Mouse (Mus musculus) adrenal gland, adult 10 weeks (tissue): Measurements from ENCODE around the gene Gsta1. TPM values are rescaled to one million over a fixed set of nuclear protein-coding genes. Genes with fewer than 3 reads are reported as not detected.

Experiments used
- polyA plus RNA-seq: library from polyadenylated mRNA; stranded (reverse); fragments of 350-450 nt; fragmentation: Illumina TruSeq; extraction: RNeasy Lipid Tissue Mini Kit (QIAGEN cat#74804); gene quantifications from one replicate; pipeline ENCODE4 v1.2.3, GENCODE M21; 2014; ENCODE audit warnings: low read depth, low replicate concordance

Gsta1 gene
- polyA plus RNA-seq, result not detected

GRCm38 (mm10) chr9:78230461-78230860 is at the start of gene Gsta1:
Gene Gsta1 (plus strand): TSS chr9:78230656.

GRCm38 (mm10) chr9:78182474-78182873 is 48.0 kb upstream of the Gsta1 start, which contains the start of gene Gsta4:
Gene Gsta4 (plus strand): TSS chr9:78182774.

GRCm38 (mm10) chr9:78256914-78257313 is 26.5 kb downstream of the Gsta1 start, which contains the start of gene Gm3776:
Gene Gm3776 (plus strand): TSS chr9:78257129.

GRCm38 (mm10) chr9:78289723-78290122 is 59.3 kb downstream of the Gsta1 start, which contains the start of gene Gm10639:
Gene Gm10639 (plus strand): TSS chr9:78289923.

Other genes starting within 250 kb of the Gsta1 start
- gene Gcm1, start 178.7 kb upstream of the Gsta1 start, polyA plus RNA-seq, result not detected
- gene Fbxo9, start 121.6 kb upstream of the Gsta1 start, polyA plus RNA-seq, result 63.6 TPM
- gene Ick, start 121.5 kb upstream of the Gsta1 start, polyA plus RNA-seq, result 21.9 TPM
- gene Gsta4, start 47.9 kb upstream of the Gsta1 start, polyA plus RNA-seq, result 33.9 TPM
- not detected for gene Gm3776, start 26.5 kb downstream of the Gsta1 start, polyA plus RNA-seq
- gene Gm10639, start 59.3 kb downstream of the Gsta1 start, polyA plus RNA-seq, result not detected
- not detected for gene Omt2a, start 84.1 kb downstream of the Gsta1 start, polyA plus RNA-seq
- gene Omt2b, start 96.9 kb downstream of the Gsta1 start, polyA plus RNA-seq, result not detected
- not detected for gene Gsta2, start 125.1 kb downstream of the Gsta1 start, polyA plus RNA-seq
- not detected for gene Dppa5a, start 137.5 kb downstream of the Gsta1 start, polyA plus RNA-seq
- 0.29 TPM for gene Ooep, start 148.1 kb downstream of the Gsta1 start, polyA plus RNA-seq
- gene Ddx43, start 165.1 kb downstream of the Gsta1 start, polyA plus RNA-seq, result not detected
- 1.8 TPM for gene Cgas, start 212.6 kb downstream of the Gsta1 start, polyA plus RNA-seq
- gene Mto1, start 217.6 kb downstream of the Gsta1 start, polyA plus RNA-seq, result 34.2 TPM
- not detected for gene Gm17324, start 218.1 kb downstream of the Gsta1 start, polyA plus RNA-seq